Mouse (Mus musculus) cerebellum, adult 11 months (tissue): ENCODE measurements around the gene Hoxa9.

ENCODE experiments used
- DNase-seq: peaks from one replicate; pipeline ENCODE4 v3.0.0; 2022

Hoxa9 gene

DNA sequence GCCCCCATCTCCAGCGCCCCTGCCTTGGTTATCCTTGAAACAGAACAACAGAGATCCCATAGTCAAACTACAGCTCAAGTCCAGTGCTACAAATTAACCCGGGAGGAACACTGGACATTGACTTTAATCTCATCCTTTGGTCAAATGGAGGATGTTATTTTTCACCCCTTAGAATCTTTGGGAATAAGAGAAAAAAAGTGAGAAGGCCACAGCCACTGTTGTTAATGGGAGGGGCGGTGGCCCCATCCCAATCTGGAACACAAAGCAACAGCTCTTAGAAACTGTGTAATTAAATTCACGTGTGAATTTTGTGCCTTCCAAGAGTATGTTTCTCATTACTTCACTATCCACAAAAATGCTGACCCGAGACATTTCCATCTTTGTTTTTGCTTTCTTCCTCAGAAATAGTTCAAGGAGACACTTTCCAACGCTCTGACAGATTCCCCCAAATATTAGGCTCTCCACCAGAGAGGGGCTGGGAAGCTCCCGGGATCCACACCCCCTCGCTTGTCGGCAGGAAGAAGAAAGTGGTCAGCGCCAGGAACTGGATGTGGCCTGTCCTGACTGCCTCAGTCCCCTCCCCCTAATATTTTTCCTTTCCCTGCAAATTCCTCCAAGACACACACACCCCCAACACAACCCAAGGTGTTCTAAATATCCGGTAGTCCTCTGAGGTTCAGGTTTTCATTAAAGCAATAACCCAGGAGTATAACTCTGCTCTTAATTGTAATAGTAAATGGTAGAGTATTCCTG is 3.2 kb downstream of the Hoxa9 start:
- no peak for DNase-seq

- no peak for DNase-seq
Observed at GRCm38 (mm10) chr6:52226569-52227257, 4.2 kb downstream of the Hoxa9 start.

DNA sequence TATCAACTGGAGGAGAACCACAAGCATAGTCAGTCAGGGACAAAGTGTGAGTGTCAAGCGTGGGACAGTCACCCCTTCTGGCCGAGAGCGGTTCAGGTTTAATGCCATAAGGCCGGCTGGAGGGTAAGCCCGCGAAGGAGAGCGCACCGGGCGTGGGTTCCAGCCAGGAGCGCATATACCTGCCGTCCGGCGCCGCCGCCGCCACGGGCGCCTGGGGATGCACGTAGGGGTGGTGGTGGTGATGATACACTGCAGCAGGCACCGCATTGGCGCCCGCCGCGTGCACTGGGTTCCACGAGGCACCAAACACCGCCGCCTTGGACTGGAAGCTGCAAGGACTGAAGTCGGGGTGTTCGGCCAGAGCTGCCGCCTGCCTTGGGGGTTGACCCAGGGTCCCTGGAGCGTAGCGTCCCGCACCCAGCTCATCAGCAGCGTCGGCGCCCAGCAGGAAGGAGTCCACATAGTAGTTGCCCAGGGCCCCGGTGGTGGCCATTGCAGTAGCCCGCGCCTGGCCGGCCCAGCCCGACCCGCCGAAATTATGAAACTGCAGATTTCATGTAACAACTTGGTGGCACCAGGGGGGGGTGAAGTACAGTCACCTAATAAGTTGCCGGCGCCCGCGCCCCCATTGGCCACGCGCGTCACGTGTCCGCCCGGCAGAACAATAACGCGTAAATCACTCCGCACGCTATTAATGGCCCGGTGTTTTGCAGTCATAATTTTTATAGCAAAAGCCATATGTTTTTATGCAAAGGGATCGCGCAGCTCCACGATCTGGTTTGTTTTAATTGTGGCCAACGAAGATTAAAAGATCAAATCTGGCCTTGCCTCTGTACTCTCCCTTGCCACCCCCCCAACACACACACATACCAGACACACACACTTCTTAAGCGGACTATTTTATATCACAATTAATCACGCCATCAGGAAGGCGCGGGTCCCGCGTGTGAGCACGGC is 5.0 kb downstream of the Hoxa9 start:
- no peak for DNase-seq

DNA sequence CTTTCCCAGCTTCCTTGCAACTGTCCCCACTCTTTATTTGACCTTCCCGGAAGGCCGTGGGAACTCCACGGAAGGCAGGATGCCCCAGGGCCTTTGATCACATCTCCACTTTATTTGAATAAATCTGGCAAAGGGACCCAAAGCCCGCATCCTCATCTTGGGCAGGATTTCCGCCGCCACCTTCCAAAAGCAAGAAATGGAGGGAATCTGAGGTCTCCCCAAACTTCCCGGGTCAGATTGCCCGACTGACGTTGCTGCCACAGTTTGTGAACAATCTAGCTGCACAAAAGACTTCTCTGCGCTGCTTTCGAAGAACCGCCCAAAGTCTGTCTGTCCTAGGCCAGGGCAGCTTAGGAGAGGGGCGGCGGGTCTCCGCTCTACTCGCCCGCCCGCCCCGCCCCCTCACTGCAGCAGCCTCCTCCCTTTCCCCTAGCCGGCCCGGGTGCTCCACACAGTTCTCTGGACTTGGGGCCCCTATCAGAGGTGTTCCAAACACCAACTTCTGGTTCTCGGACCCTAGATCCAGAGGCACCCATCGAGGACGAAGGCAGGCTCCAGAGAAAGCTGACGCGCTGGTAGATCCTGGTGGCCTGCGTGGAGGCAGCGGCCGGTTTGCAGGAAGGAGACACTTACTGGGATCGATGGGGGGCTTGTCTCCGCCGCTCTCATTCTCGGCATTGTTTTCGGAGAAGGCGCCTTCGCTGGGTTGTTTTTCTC is 5.8 kb downstream of the Hoxa9 start:
- no peak for DNase-seq

- no peak for DNase-seq
Observed at GRCm38 (mm10) chr6:52223939-52224760, 6.7 kb downstream of the Hoxa9 start.

DNA sequence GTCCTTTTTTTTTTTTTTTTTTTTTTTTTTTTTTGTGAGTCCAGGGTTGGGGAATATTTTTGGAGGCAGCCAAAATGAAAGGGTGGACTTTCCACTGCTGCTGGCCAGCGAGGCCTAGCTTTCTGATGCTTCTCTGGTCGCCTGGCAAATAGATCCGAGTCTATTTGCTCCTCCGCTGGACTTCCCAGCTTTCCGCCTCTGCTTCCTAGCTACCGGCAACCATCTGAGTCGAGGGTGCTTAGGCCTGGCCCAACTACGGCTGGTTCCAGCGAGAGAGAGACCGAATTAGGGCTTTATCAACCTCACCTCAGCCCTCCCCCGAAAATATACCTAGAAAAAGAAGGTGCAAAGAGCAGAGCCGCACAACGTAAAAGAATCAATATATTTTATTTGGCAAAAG is 8.2 kb downstream of the Hoxa9 start:
- no peak for DNase-seq

DNA sequence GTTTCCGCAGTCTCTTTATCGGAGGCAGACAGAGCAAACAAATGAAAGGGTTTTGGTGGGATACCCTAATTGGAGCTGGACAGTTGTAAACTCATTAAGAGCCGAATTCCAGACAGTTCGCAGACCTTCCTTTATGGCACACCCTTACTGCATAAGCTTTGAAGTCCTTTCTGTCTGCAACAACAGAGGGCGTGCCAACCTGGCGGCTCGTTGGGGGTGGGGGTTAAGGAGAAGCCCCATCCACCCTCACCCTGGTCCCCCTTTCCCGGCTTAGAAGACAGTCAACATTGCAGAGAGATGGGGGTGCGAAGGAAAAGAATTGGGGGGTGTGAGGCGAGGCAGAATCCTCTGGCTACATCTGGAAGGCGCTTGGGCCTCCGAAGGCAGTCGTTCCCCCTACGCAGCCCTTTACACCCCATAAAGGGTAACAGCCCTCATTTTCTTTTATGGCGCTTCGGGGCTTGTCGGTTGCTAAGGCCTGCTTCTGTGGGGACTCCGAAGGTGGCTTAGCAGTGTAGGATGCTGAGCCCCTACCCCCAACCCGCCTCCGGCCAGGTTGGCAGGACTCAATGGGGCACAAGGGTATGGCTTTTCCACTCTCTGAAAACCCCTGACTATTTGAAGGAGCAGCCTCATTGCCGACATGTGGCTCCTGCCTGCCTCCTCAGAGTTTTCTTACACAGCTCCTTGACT is 8.8 kb downstream of the Hoxa9 start:
- DNase-seq = no peak

GRCm38 (mm10) chr6:52221337-52221992 is 9.4 kb downstream of the Hoxa9 start, which contains the start of gene Hoxa7:
Gene Hoxa7, minus strand, starts transcription at chr6:52221854.
- peak; percentile 71 for DNase-seq

DNA sequence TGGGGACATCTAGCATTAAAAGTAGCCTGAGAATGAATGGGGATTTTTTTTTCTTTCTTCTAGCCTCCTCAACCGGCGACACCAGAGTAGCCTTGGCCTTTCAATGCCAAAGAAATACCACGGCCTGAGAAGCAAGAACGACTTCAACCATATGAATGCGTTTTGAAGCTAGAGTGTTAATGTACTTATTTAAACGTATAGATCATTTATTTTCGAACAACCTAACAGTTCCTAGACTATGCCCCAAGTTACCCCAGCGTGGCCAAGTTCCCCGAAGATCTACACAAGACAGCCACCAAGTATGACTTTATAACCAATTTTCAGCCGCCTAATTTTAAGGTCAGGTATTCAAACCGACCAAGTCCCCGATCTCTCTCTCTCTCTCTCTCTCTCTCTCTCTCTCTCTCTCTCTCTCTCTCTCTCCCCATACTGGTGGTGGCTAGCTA is 10.0 kb downstream of the Hoxa9 start:
- no peak for DNase-seq

DNA sequence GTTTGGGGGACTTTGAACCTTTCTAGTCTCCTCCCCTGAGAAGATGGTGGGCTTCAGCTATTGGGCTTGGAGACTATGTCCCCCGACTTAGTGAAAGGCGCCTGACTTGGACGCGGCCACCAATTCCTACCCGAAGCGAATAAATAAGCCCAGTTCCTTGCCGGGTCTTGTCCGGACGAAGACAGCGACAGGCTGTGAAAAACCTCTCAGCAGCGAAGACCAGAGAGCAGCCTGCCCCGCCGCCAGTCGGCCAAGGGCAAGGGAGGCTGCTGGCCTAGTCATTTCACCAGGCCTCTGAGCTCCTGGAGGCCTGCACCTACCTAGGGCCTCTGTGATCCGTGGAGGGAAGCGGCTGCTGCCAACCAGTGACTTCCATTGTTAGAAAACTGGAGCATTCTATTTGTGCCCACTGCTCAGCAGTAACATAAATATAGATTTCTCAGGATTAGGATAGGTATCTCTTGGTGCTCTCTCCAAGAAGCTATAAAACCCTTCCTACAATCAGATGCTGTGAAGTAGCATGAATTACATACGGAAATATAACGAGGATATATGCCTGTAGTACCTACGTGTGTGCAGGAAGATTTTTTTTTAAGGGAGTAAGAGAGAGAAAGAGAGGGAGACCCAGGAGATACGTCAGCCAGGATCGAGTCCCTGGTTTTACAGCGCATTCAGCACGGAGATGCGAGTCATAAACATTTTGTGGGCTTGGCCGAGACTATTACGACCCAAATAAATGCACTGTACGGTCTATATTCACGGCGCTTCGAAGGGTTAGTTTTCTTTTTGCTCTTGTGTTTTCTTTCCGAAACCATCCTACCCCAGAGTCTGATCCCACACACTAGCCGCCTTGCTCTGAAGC is 10.7 kb downstream of the Hoxa9 start:
- no peak for DNase-seq

GRCm38 (mm10) chr6:52219234-52219942 is 11.5 kb downstream of the Hoxa9 start:
- DNase-seq = no peak

DNA sequence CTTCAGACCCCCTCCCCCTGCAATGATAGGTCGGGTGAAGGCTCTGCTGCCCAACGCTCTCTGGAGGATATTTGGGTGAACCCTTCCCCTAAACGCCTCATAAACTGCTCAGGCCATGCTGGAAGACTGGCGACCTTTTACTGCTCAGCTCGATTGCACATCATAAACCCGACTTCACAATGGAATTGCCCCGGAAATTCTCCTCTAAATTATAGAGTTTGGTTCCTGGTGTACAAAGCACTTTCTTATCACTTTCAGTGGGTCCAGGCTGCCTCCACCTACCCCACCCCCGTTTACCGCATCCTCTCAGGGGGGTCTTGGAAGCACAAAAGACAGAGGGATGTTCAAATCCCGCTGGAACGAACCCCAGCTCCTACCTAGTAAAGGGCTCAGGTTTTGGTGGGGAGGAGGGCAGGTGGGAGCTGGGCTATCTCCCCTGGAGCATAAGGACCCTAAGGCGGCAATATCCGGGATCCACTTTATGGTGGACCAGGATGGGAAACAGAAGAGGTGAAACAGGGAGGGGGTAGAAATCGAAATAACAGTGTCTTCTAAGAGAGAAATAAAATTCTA is 12.2 kb downstream of the Hoxa9 start:
- no peak for DNase-seq

DNA sequence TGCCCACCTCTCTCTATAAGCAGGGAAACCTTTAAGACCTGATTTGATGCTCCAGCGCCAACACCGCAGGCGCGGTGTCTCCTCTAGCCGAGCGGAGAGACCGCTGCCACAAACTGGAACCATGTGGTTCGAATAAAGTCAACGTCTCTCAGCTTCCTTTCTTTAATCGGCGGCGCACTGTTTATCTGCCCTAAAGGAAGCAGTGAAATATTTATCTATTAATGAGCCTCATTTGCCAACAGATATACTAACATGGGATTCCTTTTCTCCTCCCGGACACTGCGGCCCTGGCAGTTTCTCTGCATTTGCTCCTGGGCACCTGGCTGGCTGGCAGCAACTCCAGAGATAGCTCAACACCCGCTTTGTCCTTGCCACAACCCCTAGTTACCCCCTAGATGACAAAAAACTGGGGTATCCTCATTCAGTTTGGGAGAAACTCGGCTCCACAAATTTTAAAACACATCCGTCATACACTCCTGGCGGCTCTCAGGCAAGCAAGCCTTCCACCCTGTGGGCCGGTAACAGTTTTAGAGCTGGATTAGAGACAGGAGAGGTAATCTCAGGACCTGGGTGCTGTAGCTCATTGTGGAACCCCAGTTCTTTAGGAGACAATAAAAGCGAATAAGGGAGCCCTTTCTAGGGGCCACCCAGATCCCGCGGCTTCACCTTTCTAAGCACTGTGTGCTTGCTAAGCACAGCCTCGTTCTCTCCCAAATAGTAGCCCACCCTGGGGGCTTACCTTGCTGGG is 12.8 kb downstream of the Hoxa9 start:
- no peak for DNase-seq

DNA sequence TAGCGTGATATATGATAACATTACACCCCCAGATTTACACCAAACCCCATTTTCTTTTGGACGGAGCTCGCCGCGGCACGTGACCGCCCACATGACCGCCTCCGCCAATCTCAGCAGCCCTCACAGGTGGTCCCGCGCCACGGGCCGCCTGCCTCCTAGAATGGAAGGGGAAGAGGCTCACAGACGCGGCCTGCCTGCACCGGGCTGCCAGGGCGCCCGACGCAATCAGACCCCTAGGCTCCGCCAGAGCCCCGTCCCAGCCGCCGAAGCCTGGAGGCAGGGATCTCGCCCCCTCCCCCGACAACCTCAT is 13.5 kb downstream of the Hoxa9 start:
- DNase-seq = no peak

DNA sequence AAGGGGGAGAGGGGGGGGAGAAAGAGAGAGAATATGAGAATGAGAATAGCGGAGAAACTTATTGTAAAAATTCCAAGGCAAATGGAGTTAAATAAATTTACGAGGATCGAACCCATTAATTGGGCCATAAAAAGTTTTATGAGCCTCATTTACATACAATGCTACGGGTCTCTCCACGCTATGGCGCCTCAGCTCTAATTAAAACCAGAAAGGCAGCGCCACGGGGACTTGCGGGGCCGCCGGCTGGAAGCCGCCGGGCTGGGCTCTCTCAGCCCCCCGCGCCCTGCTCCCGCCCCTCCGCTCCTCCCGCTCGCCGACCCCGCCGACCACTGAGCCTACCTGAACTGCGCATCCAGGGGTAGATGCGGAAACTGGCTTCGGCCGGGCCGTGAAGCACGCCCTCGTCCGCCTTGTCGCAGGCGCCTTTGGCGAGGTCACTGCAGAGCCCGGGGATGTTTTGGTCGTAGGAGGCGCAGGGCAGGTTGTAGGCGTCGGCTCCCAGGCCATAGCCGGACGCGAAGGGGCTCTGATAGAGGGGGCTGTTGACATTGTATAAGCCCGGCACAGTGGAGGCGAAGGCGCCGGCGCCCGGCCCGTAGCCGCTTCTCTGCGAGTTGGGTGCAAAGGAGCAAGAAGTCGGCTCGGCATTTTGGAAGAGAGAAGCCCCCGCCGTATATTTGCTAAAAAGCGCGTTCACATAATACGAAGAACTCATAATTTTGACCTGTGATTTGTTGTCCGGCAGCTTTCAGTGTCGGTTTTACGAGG is 14.0 kb downstream of the Hoxa9 start:
- no peak for DNase-seq

- DNase-seq = no peak
Observed at GRCm38 (mm10) chr6:52215771-52216535, 14.9 kb downstream of the Hoxa9 start.
